Mouse (Mus musculus) CH12.LX (cell line): ENCODE measurements around the gene Hist1h2bc. TPM values are rescaled to one million over a fixed set of nuclear protein-coding genes. Genes with fewer than 3 reads are reported as not detected.

Experiments used
- DNase-seq: peaks from one replicate; pipeline ENCODE4 v3.0.0-alpha.2; 2013; ENCODE audit errors: extremely low read depth
- H3K27ac ChIP-seq: 2 replicates; pipeline ENCODE4 v1.5.1; 2012; ENCODE audit warnings: low read depth, mild to moderate bottlenecking, control low read depth, moderate library complexity; ENCODE audit not compliant: insufficient read depth
- H3K27me3 ChIP-seq: replicated peaks from 2 replicates; pipeline ENCODE3; 2012; ENCODE audit warnings: inconsistent platforms
- H3K36me3 ChIP-seq, 2 experiments: replicated peaks in 1 of 2; 2 replicates each; pipeline versions ENCODE3 to v1.6.1; 2012; ENCODE audit warnings: inconsistent platforms in 1 of 2, low read length in 1 of 2, mild to moderate bottlenecking in 1 of 2, mixed read lengths in 1 of 2, moderate library complexity in 1 of 2; ENCODE audit not compliant: control insufficient read depth in 1 of 2, insufficient read depth in 1 of 2
- H3K4me1 ChIP-seq, 2 experiments: 2 replicates each; pipeline ENCODE4 v1.6.1; 2012; ENCODE audit warnings: inconsistent platforms in 1 of 2, moderate library complexity in 1 of 2; ENCODE audit not compliant: insufficient read depth in 2 of 2, control insufficient read depth in 1 of 2
- H3K4me2 ChIP-seq: 2 replicates; pipeline ENCODE4 v1.6.1; 2012; ENCODE audit warnings: low read depth, mild to moderate bottlenecking, control low read depth; ENCODE audit not compliant: poor library complexity, insufficient read depth, severe bottlenecking
- H3K4me3 ChIP-seq, 3 experiments: fragments of 150-350 bp in 1 of 3; sonication (generic) in 1 of 3; replicated peaks in 1 of 3; 2 replicates each; pipeline versions ENCODE3 to v1.5.1; 2011 to 2012; ENCODE audit warnings: low read depth in 2 of 3, low read length in 2 of 3, mild to moderate bottlenecking in 2 of 3, moderate library complexity in 2 of 3, control low read depth in 1 of 3, improper control_type of control experiment in 1 of 3, inconsistent platforms in 1 of 3, mixed read lengths in 1 of 3; ENCODE audit not compliant: poor library complexity in 1 of 3
- H3K79me2 ChIP-seq: replicated peaks from 2 replicates; pipeline ENCODE4 v1.6.1; 2012; ENCODE audit warnings: mild to moderate bottlenecking, moderate library complexity; ENCODE audit not compliant: control insufficient read depth, poor library complexity, insufficient read depth, severe bottlenecking; ENCODE audit errors: extremely low read depth
- H3K9ac ChIP-seq: 2 replicates; pipeline ENCODE4 v1.6.1; 2012; ENCODE audit warnings: low read depth, mild to moderate bottlenecking, control low read depth, moderate library complexity; ENCODE audit not compliant: insufficient read depth
- H3K9me3 ChIP-seq: replicated peaks from 2 replicates; pipeline ENCODE3; 2012; ENCODE audit warnings: low read length, inconsistent platforms, mixed read lengths
- BHLHE40 ChIP-seq: IDR thresholded peaks from 2 replicates; pipeline ENCODE4 v1.6.1; 2011; ENCODE audit warnings: mild to moderate bottlenecking, low read depth, low read length, improper control_type of control experiment
- CHD1 ChIP-seq: IDR thresholded peaks from 2 replicates; pipeline ENCODE4 v1.6.1; 2012; ENCODE audit warnings: low read depth, low read length, improper control_type of control experiment, inconsistent platforms
- CTCF ChIP-seq, 2 experiments: IDR thresholded peaks in 1 of 2; conservative IDR thresholded peaks in 1 of 2; 2 replicates each; pipeline ENCODE4 v1.5.1; 2011 to 2012; ENCODE audit warnings: low read depth in 2 of 2, low read length in 2 of 2, improper control_type of control experiment in 1 of 2, inconsistent platforms in 1 of 2, mild to moderate bottlenecking in 1 of 2, moderate library complexity in 1 of 2
- ETS1 ChIP-seq: conservative IDR thresholded peaks from 2 replicates; pipeline ENCODE4 v1.6.1; 2012; ENCODE audit warnings: low read depth, mild to moderate bottlenecking, inconsistent platforms, low read length, improper control_type of control experiment, moderate library complexity
- GABPA ChIP-seq: IDR thresholded peaks from 2 replicates; pipeline ENCODE4 v1.6.1; 2012; ENCODE audit warnings: low read depth, low read length, improper control_type of control experiment, inconsistent platforms; ENCODE audit not compliant: insufficient replicate concordance
- HCFC1 ChIP-seq: IDR thresholded peaks from 2 replicates; pipeline ENCODE4 v1.6.1; 2012; ENCODE audit warnings: low read depth, mild to moderate bottlenecking, inconsistent platforms, low read length, improper control_type of control experiment
- IRF4 ChIP-seq: IDR thresholded peaks from 2 replicates; pipeline ENCODE4 v1.6.1; 2014; ENCODE audit warnings: low read depth, mild to moderate bottlenecking, inconsistent platforms, low read length, improper control_type of control experiment
- JUN ChIP-seq: IDR thresholded peaks from 2 replicates; pipeline ENCODE4 v1.6.1; 2011; ENCODE audit warnings: low read depth, mild to moderate bottlenecking, low read length, improper control_type of control experiment, moderate library complexity; ENCODE audit not compliant: insufficient read depth
- MAFK ChIP-seq: IDR thresholded peaks from 2 replicates; pipeline ENCODE4 v1.6.1; 2011; ENCODE audit warnings: low read length, improper control_type of control experiment; ENCODE audit not compliant: insufficient replicate concordance
- MEF2A ChIP-seq: IDR thresholded peaks from 2 replicates; pipeline ENCODE4 v1.6.1; 2014; ENCODE audit warnings: low read depth, mild to moderate bottlenecking, inconsistent platforms, low read length, improper control_type of control experiment, borderline replicate concordance
- MXI1 ChIP-seq: IDR thresholded peaks from 2 replicates; pipeline ENCODE4 v1.6.1; 2011; ENCODE audit warnings: mild to moderate bottlenecking, low read depth, low read length, improper control_type of control experiment
- NELFE ChIP-seq: IDR thresholded peaks from 2 replicates; pipeline ENCODE4 v1.6.1; 2011; ENCODE audit warnings: low read depth, low read length, improper control_type of control experiment
- NRF1 ChIP-seq: IDR thresholded peaks from 2 replicates; pipeline ENCODE4 v1.6.1; 2014; ENCODE audit warnings: low read depth, mild to moderate bottlenecking, inconsistent platforms, low read length, improper control_type of control experiment, moderate library complexity
- PAX5 ChIP-seq: IDR thresholded peaks from 2 replicates; pipeline ENCODE4 v1.6.1; 2012; ENCODE audit warnings: low read length, inconsistent platforms, mixed read lengths
- POLR2AphosphoS2 ChIP-seq: IDR thresholded peaks from 2 replicates; pipeline ENCODE4 v1.6.1; 2011; ENCODE audit warnings: low read depth, low read length, improper control_type of control experiment
- SIN3A ChIP-seq: IDR thresholded peaks from 2 replicates; pipeline ENCODE4 v1.6.1; 2012; ENCODE audit warnings: low read length, improper control_type of control experiment, inconsistent platforms
- TBP ChIP-seq: conservative IDR thresholded peaks from 2 replicates; pipeline ENCODE4 v1.6.1; 2011; ENCODE audit warnings: low read depth, low read length, improper control_type of control experiment
- USF1 ChIP-seq: IDR thresholded peaks from 2 replicates; pipeline ENCODE4 v1.6.1; 2014; ENCODE audit warnings: low read depth, mild to moderate bottlenecking, inconsistent platforms, low read length, improper control_type of control experiment
- USF2 ChIP-seq: conservative IDR thresholded peaks from 2 replicates; pipeline ENCODE4 v1.6.1; 2011; ENCODE audit warnings: low read depth, low read length, improper control_type of control experiment
- ZKSCAN1 ChIP-seq: IDR thresholded peaks from 2 replicates; pipeline ENCODE4 v1.6.1; 2012; ENCODE audit warnings: low read depth, inconsistent platforms, low read length, improper control_type of control experiment, borderline replicate concordance
- ZNF384 ChIP-seq: IDR thresholded peaks from 2 replicates; pipeline ENCODE4 v1.6.1; 2012; ENCODE audit warnings: low read depth, low read length, improper control_type of control experiment, inconsistent platforms
- dilution Hi-C: fragments of 300-500 bp; cut with MboI; formaldehyde crosslinking; loops from 2 replicates; pipeline ENCODE4 v1.14.3; 2020; ENCODE audit warnings: low sequenced_read_pairs; ENCODE audit not compliant: extremely low pct_unique_long_range_greater_than_20kb, extremely low pct_ligation_motif_present
- in situ Hi-C: fragments of 300-500 bp; cut with MboI; formaldehyde crosslinking; loops from 3 replicates; pipeline ENCODE4 v1.14.3; 2019; ENCODE audit warnings: low sequenced_read_pairs, low pct_ligation_motif_present, low pct_unique_long_range_greater_than_20kb, mixed read lengths
- polyA plus RNA-seq: library from polyadenylated mRNA; unstranded; fragments of >175 nt; gene quantifications from 2 replicates; pipeline ENCODE4 v1.2.1, GENCODE M21; 2012; ENCODE audit warnings: low read depth; ENCODE audit not compliant: insufficient read length
- total RNA-seq, 2 experiments: library from RNA; depleted of rRNA; stranded (reverse); fragments of 300-350 nt in 1 of 2; fragments of >200 nt in 1 of 2; gene quantifications; 2 replicates each; pipeline ENCODE4 v1.2.3; 2012 to 2014

The Hist1h2bc gene
- total and polyA plus RNA-seq, 3 experiments: 2.2 to 436 (median 17.4) TPM

- Histone ChIP-seq H3K79me2 (no peaks in the 10 kb centered on the region), H3K4me2 (no peak overlapping the region), H3K36me3 (no peaks in the 10 kb centered on the region), H3K9me3 (no peaks in the 10 kb centered on the region), H3K27ac (no peak overlapping the region), H3K27me3 (no peaks in the 10 kb centered on the region), H3K9ac (no peak overlapping the region), H3K4me1 (no peaks in the 10 kb centered on the region), H3K4me3 (no peak overlapping the region)
- TF ChIP-seq ZKSCAN1 (no peak), CTCF (conservative IDR thresholded peaks at IDR 0.05 in 1 of 2, IDR thresholded peaks at IDR 0.05 in 1 of 2; ENCODE audit: low read depth in 2 of 2, low read length in 2 of 2) (no peak), USF1 (no peak), MEF2A (no peak), USF2 (no peak), JUN (no peak), NELFE (no peak), BHLHE40 (no peak), POLR2AphosphoS2 (no peak), SIN3A (no peak), GABPA (no peak), ETS1 (no peak), TBP (no peak), PAX5 (no peak), CHD1 (no peak)
- dilution Hi-C loops: no loop called here
- DNase-seq: no peak
- in situ Hi-C loops: loop anchor here (10.0 kb wide), 1 partner anchor 90 kb away; no protein-coding TSS in a partner anchor
These were observed 41.2 kb downstream of the Hist1h2bc start for GRCm38 (mm10) chr13:23725213-23725612.

- Histone ChIP-seq H3K79me2 (no peaks in the 10 kb centered on the region), H3K4me1 (no peaks in the 10 kb centered on the region), H3K4me2 (no peak overlapping the region), H3K4me3 (no peak overlapping the region), H3K27ac (no peak overlapping the region), H3K36me3 (no peaks in the 10 kb centered on the region), H3K9ac (no peak overlapping the region), H3K27me3 (no peaks in the 10 kb centered on the region)
- dilution Hi-C loops: no loop called here
- in situ Hi-C loops: loop anchor here (10.0 kb wide), 1 partner anchor 94 kb away; no protein-coding TSS in a partner anchor
- TF ChIP-seq NRF1: no peak
- TF ChIP-seq MAFK: no peak
- TF ChIP-seq MXI1: no peak
- TF ChIP-seq HCFC1: no peak
- no peak for TF ChIP-seq USF1
- no peak for TF ChIP-seq IRF4
- no peak for TF ChIP-seq TBP
- TF ChIP-seq POLR2AphosphoS2: no peak
- no peak for TF ChIP-seq ZNF384
- TF ChIP-seq, all 38 proteins: peak for 0
- no peak for DNase-seq
- H3K9me3 ChIP-seq: no peaks in the 10 kb centered on the region
These were observed 44.6 kb downstream of the Hist1h2bc start for GRCm38 (mm10) chr13:23728472-23729191.
